Mouse (Mus musculus): Measurements from ENCODE around the gene Ttc1.

DNA sequence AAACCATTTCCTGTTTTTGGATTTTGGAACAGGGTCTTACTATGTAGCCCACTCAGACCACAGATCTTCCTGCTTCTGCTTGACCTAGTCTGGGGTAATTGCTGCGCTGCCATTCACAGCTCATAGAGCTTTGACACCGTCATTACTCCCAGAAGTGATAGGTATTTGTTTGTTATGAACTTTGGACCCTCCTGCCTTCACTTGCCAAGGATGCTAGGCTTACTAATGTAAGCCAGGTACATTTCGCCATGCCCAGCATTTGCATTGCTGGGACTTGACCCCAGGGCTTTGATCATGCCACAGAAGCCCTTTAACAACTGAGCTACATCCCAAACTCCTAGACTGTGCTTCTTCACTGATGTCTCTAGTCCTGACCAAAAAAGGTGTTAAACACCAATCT, 47.5 kb downstream of the Ttc1 start:
- TF ChIP-seq ZNF384 (IDR thresholded peaks at IDR 0.05; ENCODE audit: low read depth, low read length), result no peak
- no peak for TF ChIP-seq HCFC1 (IDR thresholded peaks at IDR 0.05; ENCODE audit: borderline replicate concordance, insufficient read depth, low read length)
- no peak for TF ChIP-seq ZC3H11A (IDR thresholded peaks at IDR 0.05; ENCODE audit: borderline replicate concordance, low read depth, low read length)
